Mouse (Mus musculus): Measurements from ENCODE around the gene Rnf223. TPM values are rescaled to one million over a fixed set of nuclear protein-coding genes. Genes with fewer than 3 reads are reported as not detected.

Rnf223 gene
- polyA plus RNA-seq, 1 experiment from 2014 or later: 0.81 TPM

DNA sequence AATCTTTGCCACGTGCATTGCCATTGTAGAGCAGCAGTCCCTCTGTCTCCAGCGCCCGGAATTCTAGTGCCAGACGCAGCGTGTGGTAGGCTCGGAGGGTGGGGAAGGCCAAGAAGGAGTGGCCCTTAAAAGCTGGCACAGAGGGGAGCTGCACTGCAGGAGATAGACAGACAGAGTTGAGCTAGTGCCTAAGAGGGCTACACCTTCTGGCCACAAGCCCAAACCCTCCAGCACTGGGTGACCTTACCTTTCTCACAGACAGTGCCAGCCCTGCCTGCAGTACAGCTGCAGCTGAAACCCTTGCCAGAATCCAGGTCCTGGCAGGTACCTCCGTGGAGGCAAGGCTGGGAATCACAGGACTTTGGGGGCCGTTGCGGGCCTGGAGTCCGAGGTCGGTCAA is 41.5 kb downstream of the Rnf223 start:
- ATAC-seq (ENCODE audit: insufficient number of reproducible peaks, low FRiP score, low TSS enrichment, low read depth) (no peak), DNase-seq (ENCODE audit: low spot score) (no peak)
- peaks cover 55% of the 10 kb centered on the region for H3K36me3 ChIP-seq (ENCODE audit: control insufficient read depth, insufficient read depth, low read length)
- no peak overlapping the region for H3K9ac ChIP-seq (ENCODE audit: low read length)
- H3K27me3 ChIP-seq (ENCODE audit: control insufficient read depth, insufficient read depth, low read length): no peaks in the 10 kb centered on the region
- H3K9me3 ChIP-seq (ENCODE audit: control insufficient read depth, low read length): no peaks in the 10 kb centered on the region
- H3K27ac ChIP-seq (replicated peaks; ENCODE audit: low read depth, low read length): no peak overlapping the region
- H3K4me1 ChIP-seq (ENCODE audit: control insufficient read depth, insufficient read depth, low read length): no peaks in the 10 kb centered on the region
- 94% methylated on average over 11 of the region's 11 CpGs for WGBS
- no peak overlapping the region for H3K4me3 ChIP-seq (ENCODE audit: low read depth, low read length)
- no peak overlapping the region for H3K4me2 ChIP-seq (ENCODE audit: low read depth, severe bottlenecking)

DNA sequence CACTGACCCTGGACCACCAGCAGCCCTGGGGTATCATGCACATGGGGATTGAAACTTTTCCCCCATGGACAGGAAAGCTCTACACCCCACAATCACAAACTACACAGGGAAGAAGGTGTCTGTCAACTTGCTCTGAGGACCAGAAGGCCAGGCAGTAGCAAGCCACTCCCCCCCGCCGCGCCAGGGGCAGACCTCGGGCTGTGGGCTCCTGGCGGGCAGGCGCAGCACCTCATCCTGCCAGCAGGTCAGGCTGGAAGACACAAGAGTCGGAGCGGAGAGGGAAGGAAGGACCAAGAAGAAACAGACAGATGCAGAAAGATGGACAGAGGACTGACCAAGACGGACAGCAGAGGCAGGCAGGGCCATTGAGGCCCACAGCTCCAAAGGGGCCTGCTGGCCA is 47.3 kb downstream of the Rnf223 start:
- Histone ChIP-seq H3K36me3 (ENCODE audit: control insufficient read depth, insufficient read depth, low read length) (peaks cover 23% of the 10 kb centered on the region), H3K9me3 (ENCODE audit: control insufficient read depth, low read length) (no peaks in the 10 kb centered on the region), H3K4me3 (ENCODE audit: low read depth, low read length) (no peak overlapping the region), H3K9ac (ENCODE audit: low read length) (no peak overlapping the region), H3K4me2 (ENCODE audit: low read depth, severe bottlenecking) (no peak overlapping the region), H3K27ac (replicated peaks; ENCODE audit: low read depth, low read length) (no peak overlapping the region), H3K4me1 (ENCODE audit: control insufficient read depth, insufficient read depth, low read length) (no peaks in the 10 kb centered on the region), H3K27me3 (ENCODE audit: control insufficient read depth, insufficient read depth, low read length) (no peaks in the 10 kb centered on the region)
- DNase-seq (ENCODE audit: low spot score) (no peak), ATAC-seq (ENCODE audit: insufficient number of reproducible peaks, low FRiP score, low TSS enrichment, low read depth) (no peak)
- 93% methylated on average over 9 of the region's 9 CpGs for WGBS

Other genes starting within 250 kb of the Rnf223 start
- gene Pusl1, start 238.7 kb upstream of the Rnf223 start, polyA plus RNA-seq (2014; fragmentation: Nextera tagmentation; extraction: Ambion mirVana): 42.4 and 45.5 TPM in 2 replicates
- gene Acap3, start 238.7 kb upstream of the Rnf223 start, polyA plus RNA-seq (2014; fragmentation: Nextera tagmentation; extraction: Ambion mirVana): 17.8 and 18.4 TPM in 2 replicates
- 163 and 169 TPM in 2 replicates for gene Ube2j2, start 186.7 kb upstream of the Rnf223 start, polyA plus RNA-seq (2014; fragmentation: Nextera tagmentation; extraction: Ambion mirVana)
- 24.3 and 28.5 TPM in 2 replicates for gene C1qtnf12, start 168.2 kb upstream of the Rnf223 start, polyA plus RNA-seq (2014; fragmentation: Nextera tagmentation; extraction: Ambion mirVana)
- 15.4 and 16.4 TPM in 2 replicates for gene B3galt6, start 137.9 kb upstream of the Rnf223 start, polyA plus RNA-seq (2014; fragmentation: Nextera tagmentation; extraction: Ambion mirVana)
- 131 and 142 TPM in 2 replicates for gene Sdf4, start 137.6 kb upstream of the Rnf223 start, polyA plus RNA-seq (2014; fragmentation: Nextera tagmentation; extraction: Ambion mirVana)
- 0.29 and 0.58 TPM in 2 replicates for gene Tnfrsf4, start 116.7 kb upstream of the Rnf223 start, polyA plus RNA-seq (2014; fragmentation: Nextera tagmentation; extraction: Ambion mirVana)
- 0.62 and 0.65 TPM in 2 replicates for gene Tnfrsf18, start 104.3 kb upstream of the Rnf223 start, polyA plus RNA-seq (2014; fragmentation: Nextera tagmentation; extraction: Ambion mirVana)
- gene Ttll10, start 71.1 kb upstream of the Rnf223 start, polyA plus RNA-seq (2014; fragmentation: Nextera tagmentation; extraction: Ambion mirVana): 0.33 and 0.55 TPM in 2 replicates
- gene 9430015G10Rik, start 20.5 kb upstream of the Rnf223 start, polyA plus RNA-seq (2014; fragmentation: Nextera tagmentation; extraction: Ambion mirVana): 61.9 and 71.4 TPM in 2 replicates
- 38.6 and 41.5 TPM in 2 replicates for gene Agrn, start 67.0 kb downstream of the Rnf223 start, polyA plus RNA-seq (2014; fragmentation: Nextera tagmentation; extraction: Ambion mirVana)
- 0.20 TPM in 1 of 2 replicates, not detected in the other for gene Isg15, start 70.3 kb downstream of the Rnf223 start, polyA plus RNA-seq (2014; fragmentation: Nextera tagmentation; extraction: Ambion mirVana)
- gene AW011738, start 72.8 kb downstream of the Rnf223 start, polyA plus RNA-seq (2014; fragmentation: Nextera tagmentation; extraction: Ambion mirVana): 0.28 and 0.70 TPM in 2 replicates
- gene Perm1, start 85.4 kb downstream of the Rnf223 start, polyA plus RNA-seq (2014; fragmentation: Nextera tagmentation; extraction: Ambion mirVana): 0.26 and 0.35 TPM in 2 replicates
- gene Plekhn1, start 104.3 kb downstream of the Rnf223 start, polyA plus RNA-seq (2014; fragmentation: Nextera tagmentation; extraction: Ambion mirVana): 20.1 and 20.2 TPM in 2 replicates
- 86.4 and 92.0 TPM in 2 replicates for gene Noc2l, start 105.5 kb downstream of the Rnf223 start, polyA plus RNA-seq (2014; fragmentation: Nextera tagmentation; extraction: Ambion mirVana)
- gene Samd11, start 125.1 kb downstream of the Rnf223 start, polyA plus RNA-seq (2014; fragmentation: Nextera tagmentation; extraction: Ambion mirVana): 0.60 and 0.61 TPM in 2 replicates
- not detected in 2 replicates for gene Vmn2r-ps159, start 200.6 kb downstream of the Rnf223 start, polyA plus RNA-seq (2014; fragmentation: Nextera tagmentation; extraction: Ambion mirVana)

Data from limb, embryonic 11.5 days (tissue).